Mouse (Mus musculus) testis, adult 2 months (tissue): Measurements from ENCODE around the gene Kcnc2. TPM values are rescaled to one million over a fixed set of nuclear protein-coding genes. Genes with fewer than 3 reads are reported as not detected.
"Not testable (repeated sequence)": the region's sequence is repeated elsewhere in the genome, so short reads cannot be mapped to it uniquely, and the experiment has no call there.

Source experiments
- H3K27ac ChIP-seq: fragments of 200-500 bp; 2 replicates; pipeline ENCODE4 v1.5.1; 2012; ENCODE audit warnings: low read depth, low read length; ENCODE audit not compliant: control insufficient read depth, insufficient read depth
- H3K27me3 ChIP-seq: fragments of 200-500 bp; 2 replicates; pipeline ENCODE4 v1.6.1; 2012; ENCODE audit warnings: mild to moderate bottlenecking, low read length, moderate library complexity; ENCODE audit not compliant: control insufficient read depth, insufficient read depth
- H3K36me3 ChIP-seq: fragments of 200-500 bp; 2 replicates; pipeline ENCODE4 v1.6.1; 2012; ENCODE audit warnings: mild to moderate bottlenecking, low read length; ENCODE audit not compliant: control insufficient read depth, insufficient read depth
- H3K4me1 ChIP-seq: fragments of 200-500 bp; 2 replicates; pipeline ENCODE4 v1.6.1; 2012; ENCODE audit warnings: low read length; ENCODE audit not compliant: control insufficient read depth, insufficient read depth
- H3K4me3 ChIP-seq: fragments of 200-500 bp; 2 replicates; pipeline ENCODE4 v1.5.1; 2012; ENCODE audit warnings: low read depth, mild to moderate bottlenecking, low read length, moderate library complexity, mixed read lengths; ENCODE audit not compliant: control insufficient read depth
- CTCF ChIP-seq: fragments of 200-500 bp; IDR thresholded peaks from 2 replicates; pipeline ENCODE4 v1.5.1; 2012; ENCODE audit warnings: low read depth, mild to moderate bottlenecking, inconsistent platforms, low read length, moderate library complexity; ENCODE audit not compliant: control insufficient read depth, insufficient read depth, insufficient replicate concordance
- POLR2A ChIP-seq: fragments of 200-500 bp; IDR thresholded peaks from 2 replicates; pipeline ENCODE4 v1.6.1; 2012; ENCODE audit warnings: low read depth, mild to moderate bottlenecking, inconsistent platforms, low read length, moderate library complexity; ENCODE audit not compliant: control insufficient read depth
- polyA plus RNA-seq: library from polyadenylated mRNA; depleted of rRNA; stranded (reverse); fragments of >200 nt; gene quantifications from 2 replicates; pipeline ENCODE4 v1.2.3, GENCODE M21; 2012; rRNA removed

The Kcnc2 gene
- 2.0 and 2.2 TPM in 2 replicates for polyA plus RNA-seq

DNA sequence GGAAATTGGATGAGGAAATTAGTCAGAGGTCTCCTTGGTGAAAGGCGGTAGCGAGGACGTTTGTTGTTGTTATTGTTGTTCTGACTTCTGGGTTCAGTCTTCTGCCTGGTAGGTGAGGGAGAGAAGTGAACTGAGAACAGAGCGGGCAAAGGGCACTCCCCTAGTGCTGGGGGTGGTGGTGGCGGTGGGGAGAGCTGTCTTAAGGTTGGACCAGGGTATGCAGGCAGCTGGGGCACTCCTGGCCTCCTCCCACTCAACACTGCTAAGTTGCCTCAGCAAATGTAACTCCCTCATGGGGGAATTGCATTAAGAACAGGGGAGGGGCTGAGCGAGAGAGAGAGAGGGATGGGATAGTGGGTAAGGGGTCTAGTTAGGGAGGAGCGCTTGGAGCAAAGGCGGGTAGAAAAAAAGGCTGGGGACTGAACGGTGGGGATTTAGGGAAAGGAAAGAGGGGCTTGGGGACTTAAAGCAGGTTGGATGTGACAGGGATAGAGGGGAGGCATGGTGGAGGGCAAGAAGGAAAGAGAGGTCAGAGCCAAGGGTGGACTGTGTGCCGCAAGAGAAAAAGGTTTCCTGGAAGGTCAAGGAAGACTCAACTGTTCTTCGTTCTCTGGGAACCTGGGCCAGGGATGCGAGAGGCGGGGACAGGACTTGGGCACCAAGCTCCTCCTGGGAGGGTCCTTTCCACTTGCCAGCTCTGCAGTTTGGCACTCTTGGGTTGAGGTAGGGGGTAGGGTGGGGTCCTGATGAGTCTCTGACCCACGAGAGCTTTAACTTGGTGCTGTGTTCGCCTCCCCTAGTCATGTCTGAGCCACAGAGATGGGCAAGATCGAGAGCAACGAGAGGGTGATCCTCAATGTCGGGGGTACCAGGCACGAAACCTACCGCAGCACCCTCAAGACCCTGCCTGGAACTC, at the start of gene Kcnc2:
TSS of gene Kcnc2 (plus strand) at position 235 of the 916 bp plus-strand sequence.
- TF ChIP-seq POLR2A (no peak), CTCF (no peak)
- no peak within 1 kb of the TSS for H3K27ac ChIP-seq
- peaks cover 21% of the 10 kb centered on the region for H3K4me1 ChIP-seq
- no peaks in the 10 kb centered on the region for H3K36me3 ChIP-seq
- H3K27me3 ChIP-seq: peaks cover 4% of the 10 kb centered on the region; the same call in 1 of the 2 replicates
- H3K4me3 ChIP-seq: peak within 1 kb of the TSS; percentile 82

DNA sequence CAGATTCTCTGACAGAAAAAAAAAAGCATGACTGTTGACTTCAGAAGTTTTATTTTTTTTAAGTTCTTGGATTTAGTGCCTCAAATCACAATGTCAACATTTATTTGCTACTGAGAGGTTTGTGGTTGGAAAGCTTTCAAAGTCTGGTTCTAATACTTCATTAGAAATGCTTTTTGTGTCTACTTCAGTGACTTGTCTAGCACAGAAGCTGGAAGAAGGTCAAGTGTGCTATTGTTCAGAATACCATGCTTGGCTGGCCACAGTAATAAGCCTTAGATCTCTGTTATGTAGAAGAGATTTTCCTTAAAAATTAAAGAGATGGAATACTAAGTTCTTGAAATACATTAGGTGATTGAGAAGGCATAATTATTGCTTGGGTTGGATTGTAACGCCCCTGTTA, 43.8 kb upstream of the Kcnc2 start:
- no peaks in the 10 kb centered on the region for H3K27me3 ChIP-seq
- H3K36me3 ChIP-seq: no peaks in the 10 kb centered on the region
- TF ChIP-seq CTCF: no peak
- no peaks in the 10 kb centered on the region for H3K4me1 ChIP-seq
- H3K4me3 ChIP-seq: no peak overlapping the region
- no peak overlapping the region for H3K27ac ChIP-seq

DNA sequence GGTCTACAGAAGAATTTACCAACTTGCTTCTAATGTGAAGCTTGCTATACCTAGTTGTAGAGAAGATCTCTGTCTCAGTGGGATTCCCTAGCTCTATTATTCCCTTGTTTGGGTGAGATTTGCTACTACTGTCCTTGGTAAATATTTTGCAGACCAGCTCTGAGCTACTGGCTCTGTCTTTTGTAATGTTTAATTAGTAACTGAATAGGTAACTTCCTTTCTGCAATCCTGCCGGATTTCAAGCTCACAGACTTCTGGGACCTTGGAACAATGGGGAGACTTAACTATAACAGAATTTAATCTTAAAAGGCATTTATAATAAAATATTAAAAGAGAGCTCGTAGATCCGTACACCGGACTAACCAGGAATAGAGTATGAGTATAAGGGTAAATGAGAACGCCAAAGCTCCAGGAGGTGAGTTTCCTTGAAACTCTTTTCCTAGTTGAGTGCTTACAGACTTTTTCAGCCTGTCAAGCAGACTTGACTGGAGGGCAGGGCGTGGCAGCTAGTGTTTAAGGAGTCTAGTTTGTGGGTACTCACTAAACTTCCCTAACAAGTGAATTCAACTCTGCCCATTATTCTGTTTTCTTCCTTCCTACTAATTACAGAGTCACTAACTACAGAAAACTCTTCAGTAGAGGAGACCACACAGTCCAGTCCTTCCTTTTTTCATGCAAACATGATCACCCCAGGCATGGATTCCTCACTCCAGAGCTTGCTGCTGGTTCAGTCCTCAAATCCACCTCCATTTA, 41.7 kb upstream of the Kcnc2 start:
- H3K27me3 ChIP-seq, H3K4me1 ChIP-seq, H3K36me3 ChIP-seq, H3K4me3 ChIP-seq, H3K27ac ChIP-seq: not testable (repeated sequence)

DNA sequence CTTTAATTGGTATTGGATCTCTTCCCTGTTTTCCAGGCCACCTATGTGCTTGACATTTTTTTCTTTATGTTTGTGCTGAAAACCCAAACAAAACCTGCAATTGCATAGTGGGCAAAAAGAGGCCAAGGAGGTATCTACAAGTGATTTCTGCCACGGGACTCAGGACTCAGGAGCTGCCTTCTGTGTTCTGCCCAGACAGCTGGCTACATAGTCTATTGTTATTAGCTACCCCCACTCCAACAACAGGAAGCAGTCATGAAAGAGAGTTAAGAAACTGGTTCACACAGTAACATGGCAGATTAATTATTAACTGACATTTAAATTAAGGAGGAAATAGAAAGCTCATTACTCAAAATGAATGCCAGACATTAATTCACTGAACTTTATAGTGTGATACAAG, 38.2 kb upstream of the Kcnc2 start:
- H3K4me1 ChIP-seq, H3K27ac ChIP-seq, H3K36me3 ChIP-seq, H3K27me3 ChIP-seq, H3K4me3 ChIP-seq: not testable (repeated sequence)

DNA sequence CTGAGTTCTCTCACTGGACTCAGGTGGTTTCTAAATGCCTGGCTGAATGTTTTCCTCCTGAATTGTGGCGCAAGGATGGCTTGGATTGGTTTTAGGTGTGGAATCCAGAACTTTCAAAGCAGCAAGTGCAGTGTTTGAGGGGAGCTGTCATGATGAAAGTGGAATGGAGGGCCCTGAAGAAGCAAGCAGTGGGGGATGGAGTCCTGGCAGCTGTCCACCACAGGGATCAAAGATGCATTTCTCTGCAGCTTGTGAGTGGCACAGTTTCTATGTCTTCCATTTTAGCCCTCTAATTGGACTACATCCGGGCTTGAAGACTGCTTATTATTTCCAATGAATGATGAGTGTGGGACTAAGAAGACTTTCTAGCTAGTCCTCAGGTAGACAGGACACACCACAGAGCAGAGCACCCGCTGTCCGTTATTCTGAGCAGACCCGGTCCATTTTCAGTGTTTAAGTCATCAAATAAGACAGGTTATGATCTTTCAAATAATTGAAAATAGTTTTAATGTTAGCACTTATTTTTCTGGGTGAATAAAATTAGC, 35.5 kb upstream of the Kcnc2 start:
- H3K27ac ChIP-seq, H3K27me3 ChIP-seq, H3K4me1 ChIP-seq, H3K4me3 ChIP-seq, H3K36me3 ChIP-seq: not testable (repeated sequence)

DNA sequence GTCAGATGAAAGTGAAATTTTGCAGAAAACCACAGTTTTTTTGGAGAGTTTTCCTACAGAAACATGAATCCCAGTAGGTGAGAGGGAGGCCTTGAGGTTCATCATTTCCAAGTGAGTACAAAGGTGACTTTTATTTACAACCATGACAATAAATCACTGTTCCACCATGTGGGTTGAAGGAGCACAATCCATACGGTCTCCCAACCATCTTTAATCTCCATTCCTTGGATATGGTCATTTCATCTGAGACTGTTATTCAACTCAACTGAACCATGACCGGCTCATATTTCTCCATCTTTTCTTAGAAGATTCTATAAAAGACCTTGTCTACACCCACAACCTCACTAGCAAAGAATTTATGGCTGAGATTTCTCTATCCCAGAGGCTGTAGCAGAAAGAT, 22.6 kb upstream of the Kcnc2 start:
- Histone ChIP-seq H3K4me1 (no peaks in the 10 kb centered on the region), H3K36me3 (no peaks in the 10 kb centered on the region), H3K4me3 (no peak overlapping the region), H3K27ac (no peak overlapping the region), H3K27me3 (no peaks in the 10 kb centered on the region)
- TF ChIP-seq POLR2A (no peak), CTCF (no peak)

DNA sequence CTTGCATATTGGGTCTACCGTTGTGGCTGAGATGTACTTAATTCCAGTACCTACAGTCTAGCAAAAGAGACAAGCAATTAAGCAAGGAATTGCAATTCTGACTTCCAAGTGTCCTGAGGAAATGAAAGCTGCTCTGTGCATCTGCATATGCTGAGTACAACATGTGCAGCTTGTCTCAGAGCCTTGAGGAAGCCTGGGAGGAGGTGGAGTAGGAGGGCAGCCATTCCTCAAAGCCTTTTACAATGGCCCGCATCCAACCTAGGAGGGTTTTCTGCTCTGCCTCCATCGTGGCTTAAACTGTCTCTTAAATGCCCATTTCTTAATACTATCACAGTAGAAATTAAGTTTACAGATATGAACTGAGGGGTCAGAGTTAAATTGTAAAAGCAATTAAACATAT, 7.5 kb upstream of the Kcnc2 start:
- Histone ChIP-seq H3K4me1 (no peaks in the 10 kb centered on the region), H3K27me3 (no peaks in the 10 kb centered on the region), H3K36me3 (no peaks in the 10 kb centered on the region), H3K4me3 (no peak overlapping the region), H3K27ac (no peak overlapping the region)
- no peak for TF ChIP-seq CTCF
- TF ChIP-seq POLR2A: no peak
